Comparison of ENCODE assay signal across 14 mouse cellular contexts in genomic region chr6:71829768-71830167, GRCm38 (mm10). TPM values are rescaled to one million over a fixed set of nuclear protein-coding genes. Genes with fewer than 3 reads are reported as not detected.
DNase-seq lines count a peak whose midpoint lies in the region; ATAC-seq and TF ChIP-seq lines count a peak whose summit lies in the region.
"Had no signal": no experiment of that assay in that cellular context is flagged by ENCODE, and none has a peak within 500 bp of the region (broad histone marks: within the 10 kb centered on the region; RNA-seq: fewer than 3 reads in every experiment).

No protein-coding gene starts in this region.

- H3K9ac ChIP-seq in liver, embryonic 13.5 days, result peak overlapping the region; percentile 90
- H3K9ac ChIP-seq: embryonic facial prominence, embryonic 13.5 days; heart, embryonic 12.5 days had no signal

- H3K27me3 ChIP-seq in testis, adult 2 months (ENCODE audit: control insufficient read depth, insufficient read depth, low read length), result no peaks in the 10 kb centered on the region
- no peaks in the 10 kb centered on the region for H3K27me3 ChIP-seq in liver, embryonic 13.5 days
- H3K27me3 ChIP-seq: embryonic facial prominence, embryonic 13.5 days; heart, embryonic 12.5 days had no signal

- H3K9me3 ChIP-seq in liver, embryonic 13.5 days (replicated peaks), result no peaks in the 10 kb centered on the region
- H3K9me3 ChIP-seq: embryonic facial prominence, embryonic 13.5 days; heart, embryonic 12.5 days; hindbrain, embryonic 10.5 days had no signal

- peak overlapping the region; percentile 64 for H3K4me3 ChIP-seq in testis, adult 2 months (ENCODE audit: control insufficient read depth, low read depth, low read length)
- H3K4me3 ChIP-seq in liver, embryonic 13.5 days (replicated peaks), result peak overlapping the region; percentile 87

- no peak overlapping the region for H3K27ac ChIP-seq in testis, adult 2 months (ENCODE audit: control insufficient read depth, insufficient read depth, low read depth, low read length)
- no peak overlapping the region for H3K27ac ChIP-seq in liver, embryonic 13.5 days
- H3K27ac ChIP-seq: embryonic facial prominence, embryonic 13.5 days; hindbrain, embryonic 10.5 days had no signal

- peak overlapping the region; percentile 79 for H3K4me2 ChIP-seq in liver, embryonic 13.5 days

- no peak for ATAC-seq in liver, embryonic 13.5 days (ENCODE audit: low read depth)

- no peaks in the 10 kb centered on the region for H3K4me1 ChIP-seq in testis, adult 2 months (ENCODE audit: control insufficient read depth, insufficient read depth, low read length)
- peaks cover 28% of the 10 kb centered on the region for H3K4me1 ChIP-seq in liver, embryonic 13.5 days (replicated peaks)

- peak; percentile 19 for DNase-seq in kidney, adult 11 months
- no peak for DNase-seq in kidney, postnatal 14 days
- no peak for DNase-seq in testis, postnatal 14 days (ENCODE audit: low spot score)
- DNase-seq in liver, embryonic 13.5 days, result no peak
- DNase-seq in thymus, postnatal 36 days, result no peak
- DNase-seq in adipocyte (ENCODE audit: low spot score), result no peak
- DNase-seq: adrenal gland, postnatal 14 days; gastrocnemius, postnatal 10 days; right cerebral cortex, adult 18-20 months; spleen, adult 18-20 months had no signal

- no peak for TF ChIP-seq POLR2A in testis, adult 2 months (IDR thresholded peaks at IDR 0.05; ENCODE audit: control insufficient read depth, low read depth, low read length)

- no peak for TF ChIP-seq CTCF in testis, adult 2 months (IDR thresholded peaks at IDR 0.05; ENCODE audit: control insufficient read depth, insufficient read depth, insufficient replicate concordance, low read depth, low read length)

- no peaks in the 10 kb centered on the region for H3K36me3 ChIP-seq in testis, adult 2 months (ENCODE audit: control insufficient read depth, insufficient read depth, low read length)
- peaks cover 7% of the 10 kb centered on the region; the same call in 1 of the 2 replicates for H3K36me3 ChIP-seq in liver, embryonic 13.5 days

- WGBS in liver, embryonic 13.5 days (ENCODE audit: insufficient replicate concordance), result 76% methylated on average over 9 of the region's 9 CpGs

RNA-seq across cellular contexts. Expression of gene Immt, which starts 1.4 kb away (rescaled TPM):
- 65.3 and 71.3 TPM in 2 replicates for polyA plus RNA-seq in testis, adult 2 months (2012; rRNA removed)
- 158 and 161 TPM in 2 replicates for polyA plus RNA-seq in liver, embryonic 13.5 days (2015; fragmentation: Nextera tagmentation; extraction: Ambion mirVana)

RNA-seq across cellular contexts. Expression of gene Mrpl35, which starts 3.0 kb away (rescaled TPM):
- 20.0 and 26.4 TPM in 2 replicates for polyA plus RNA-seq in testis, adult 2 months (2012; rRNA removed)
- 78.1 and 86.8 TPM in 2 replicates for polyA plus RNA-seq in liver, embryonic 13.5 days (2015; fragmentation: Nextera tagmentation; extraction: Ambion mirVana)
